Mouse (Mus musculus): ENCODE data around the gene Nat8f2. TPM values are rescaled to one million over a fixed set of nuclear protein-coding genes. Genes with fewer than 3 reads are reported as not detected.
"Not testable (repeated sequence)": the region's sequence is repeated elsewhere in the genome, so short reads cannot be mapped to it uniquely, and the experiment has no call there.

Gene Nat8f2
- polyA plus RNA-seq, 1 experiment from 2014 or later = not detected

DNA sequence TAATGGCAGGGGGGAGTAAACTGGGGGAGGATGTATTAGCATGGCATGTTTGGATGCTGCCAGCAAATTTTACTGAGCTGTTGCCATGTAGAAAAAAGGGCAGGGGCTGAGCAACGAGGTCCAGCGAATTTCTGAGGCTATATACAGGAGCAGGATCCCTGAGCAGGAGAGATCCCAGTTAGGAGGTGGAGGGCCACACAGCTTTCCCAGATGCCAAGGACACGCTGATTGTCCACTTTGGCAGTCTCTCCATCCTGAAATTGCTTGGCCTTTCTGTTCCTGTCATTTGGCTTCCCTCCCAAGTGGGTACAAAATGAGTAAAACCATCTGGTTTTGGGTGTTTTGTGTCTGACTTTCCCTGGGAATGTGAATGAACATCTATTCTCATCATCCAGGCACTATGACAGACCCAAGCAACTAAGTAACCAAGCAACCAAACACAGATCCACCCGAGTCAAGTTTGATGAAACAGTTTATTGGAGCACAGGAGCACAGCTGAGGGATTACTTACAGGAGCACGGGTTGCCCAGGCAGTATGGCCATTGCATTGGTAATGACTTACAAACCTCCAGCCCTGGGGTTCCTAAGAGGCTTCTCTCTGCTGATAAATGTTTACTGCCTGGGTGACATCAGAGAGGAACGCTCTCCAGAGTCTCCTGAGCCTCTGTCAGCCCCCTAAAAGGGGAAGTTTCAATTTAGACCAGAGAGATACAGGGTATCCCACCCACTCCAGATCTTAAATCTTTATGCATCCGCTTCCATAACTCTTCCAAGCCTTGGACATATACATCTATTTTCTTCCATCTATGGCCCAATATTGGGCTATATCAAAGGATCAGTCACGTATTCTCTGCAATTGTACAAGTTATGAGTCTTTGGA lies 29.9 kb upstream of the Nat8f2 start:
- H3K27me3 ChIP-seq; H3K4me1 ChIP-seq (replicated peaks); H3K27ac ChIP-seq; H3K4me2 ChIP-seq (replicated peaks); H3K9ac ChIP-seq (replicated peaks); H3K4me3 ChIP-seq (replicated peaks); H3K9me3 ChIP-seq; H3K36me3 ChIP-seq; ATAC-seq: not testable (repeated sequence)
- 82% methylated on average over 6 of the region's 8 CpGs for WGBS

DNA sequence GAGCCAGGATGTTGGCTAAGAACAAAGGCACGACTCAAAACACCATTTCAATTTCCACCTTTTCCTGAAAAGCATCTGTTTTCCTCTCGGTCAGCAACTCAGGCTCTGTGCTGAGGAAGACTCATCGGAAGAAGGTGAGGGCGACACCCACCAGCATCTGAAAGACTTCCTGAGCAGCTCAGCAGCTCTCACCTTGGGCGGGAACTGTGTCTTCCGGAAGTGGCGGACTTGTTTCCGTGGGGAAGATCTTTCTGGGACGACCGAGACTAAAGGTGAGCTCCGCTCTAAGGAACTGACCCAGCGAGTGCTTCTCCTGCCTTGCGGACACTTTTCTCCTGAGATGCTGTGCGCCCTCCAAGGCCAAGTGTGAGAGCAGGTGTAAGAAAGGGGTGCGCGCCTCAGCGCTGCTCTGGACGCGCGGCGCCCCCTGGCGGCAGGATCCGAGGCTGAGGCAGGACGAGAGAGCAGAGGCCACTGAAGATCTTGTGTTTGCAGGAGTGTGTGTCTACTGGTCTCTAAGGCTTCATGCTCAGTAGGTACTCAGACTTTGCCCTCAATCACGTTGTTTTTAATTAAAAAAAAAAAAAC lies 26.2 kb upstream of the Nat8f2 start:
- H3K4me1 ChIP-seq (replicated peaks); H3K27me3 ChIP-seq: not testable (repeated sequence)
- 76% methylated on average over 25 of the region's 25 CpGs for WGBS

DNA sequence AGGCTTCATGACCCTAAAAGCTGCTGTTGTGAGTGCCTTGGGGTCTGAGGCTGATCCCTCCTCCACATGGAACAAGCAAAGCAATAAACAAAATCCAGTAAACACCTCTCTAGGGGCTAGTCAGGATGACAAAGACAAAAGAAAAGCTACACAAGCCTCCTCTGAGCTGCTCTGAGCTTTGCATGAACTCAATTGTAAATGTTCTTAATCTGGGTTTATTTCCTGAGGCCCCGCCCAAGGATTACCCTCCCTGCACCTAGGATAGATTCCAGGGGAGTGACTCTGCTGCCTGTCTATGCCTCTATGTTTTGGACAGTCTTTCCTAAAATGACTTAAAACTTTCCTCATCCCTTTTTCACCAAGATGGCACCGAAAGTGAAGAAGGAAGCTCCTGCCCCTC lies 20.0 kb upstream of the Nat8f2 start:
- H3K4me1 ChIP-seq (replicated peaks) = no peaks in the 10 kb centered on the region
- ATAC-seq = no peak
- H3K27me3 ChIP-seq = no peaks in the 10 kb centered on the region
- WGBS = 83% methylated on average over 2 of the region's 2 CpGs
- H3K27ac ChIP-seq = no peak overlapping the region
- no peak overlapping the region for H3K9ac ChIP-seq (replicated peaks)
- no peaks in the 10 kb centered on the region for H3K36me3 ChIP-seq
- H3K9me3 ChIP-seq = peaks cover 4% of the 10 kb centered on the region; the same call in 1 of the 2 replicates
- H3K4me2 ChIP-seq (replicated peaks) = no peak overlapping the region
- no peak overlapping the region for H3K4me3 ChIP-seq (replicated peaks)

More for the DNA sequence above, 26.2 kb upstream of the Nat8f2 start:
- not testable (repeated sequence) for H3K9ac ChIP-seq (replicated peaks); H3K36me3 ChIP-seq; H3K9me3 ChIP-seq; H3K4me3 ChIP-seq (replicated peaks); ATAC-seq; H3K27ac ChIP-seq; H3K4me2 ChIP-seq (replicated peaks)

DNA sequence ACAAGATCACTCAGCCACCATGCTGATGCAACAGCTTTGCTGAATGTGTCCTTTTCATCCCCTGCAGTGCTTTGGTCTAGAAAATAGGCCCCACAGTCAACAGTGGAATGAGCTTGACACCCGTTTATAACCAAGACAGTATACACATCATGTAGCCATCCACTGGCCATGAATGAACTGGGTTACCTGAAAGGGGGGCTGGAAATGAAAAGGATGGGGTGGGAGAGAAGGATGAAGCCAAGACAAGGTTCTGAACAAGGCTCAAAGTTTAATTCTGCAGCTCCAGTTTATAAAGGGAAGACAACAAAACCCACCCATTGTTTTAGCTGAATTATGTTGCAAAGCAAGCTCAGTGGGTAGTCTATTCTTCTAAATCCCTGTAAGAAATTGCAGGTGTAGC lies 15.4 kb upstream of the Nat8f2 start:
- no peaks in the 10 kb centered on the region for H3K4me1 ChIP-seq (replicated peaks)
- no peak overlapping the region for H3K9ac ChIP-seq (replicated peaks)
- no peak overlapping the region for H3K4me2 ChIP-seq (replicated peaks)
- peaks cover 18% of the 10 kb centered on the region; the same call in 1 of the 2 replicates for H3K9me3 ChIP-seq
- no peak overlapping the region for H3K4me3 ChIP-seq (replicated peaks)
- no peak overlapping the region for H3K27ac ChIP-seq
- no peak for ATAC-seq
- WGBS = 77% methylated on average over 1 of the region's 1 CpGs
- no peaks in the 10 kb centered on the region for H3K27me3 ChIP-seq
- H3K36me3 ChIP-seq = no peaks in the 10 kb centered on the region; the same call in 1 of the 2 replicates

DNA sequence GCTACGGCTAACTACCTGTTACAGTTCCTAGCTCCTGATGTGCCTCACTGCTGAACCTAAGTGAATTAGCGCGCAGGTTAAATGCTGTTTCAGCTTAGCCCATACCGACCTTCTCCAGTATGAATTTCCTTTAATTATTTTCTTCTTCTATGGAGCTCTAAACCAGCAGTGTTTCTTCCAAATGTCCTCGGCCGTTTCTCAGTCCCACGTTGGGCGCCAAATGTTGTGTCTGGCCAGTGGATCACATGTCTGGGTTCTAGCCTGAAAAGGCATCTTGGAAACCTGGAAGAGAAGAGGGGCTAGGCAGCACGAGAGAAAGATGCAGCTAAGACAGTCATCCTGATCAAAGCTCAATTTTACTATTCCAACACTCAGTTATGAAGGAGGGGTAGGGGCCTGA lies 14.3 kb upstream of the Nat8f2 start:
- 93% methylated on average over 9 of the region's 9 CpGs for WGBS
- H3K36me3 ChIP-seq, ATAC-seq: not testable (repeated sequence)

GRCm38 (mm10) chr6:85867726-85868690 lies 950 bp downstream of the Nat8f2 start:
- Histone ChIP-seq H3K9ac (replicated peaks) (no peak overlapping the region), H3K4me1 (replicated peaks) (no peaks in the 10 kb centered on the region), H3K27me3 (no peaks in the 10 kb centered on the region), H3K4me3 (replicated peaks) (no peak overlapping the region), H3K9me3 (no peaks in the 10 kb centered on the region), H3K27ac (no peak overlapping the region), H3K36me3 (no peaks in the 10 kb centered on the region), H3K4me2 (replicated peaks) (no peak overlapping the region)
- 85% methylated on average over 8 of the region's 8 CpGs for WGBS
- ATAC-seq = no peak

More for the DNA sequence above, 14.3 kb upstream of the Nat8f2 start:
- H3K27ac ChIP-seq; H3K27me3 ChIP-seq; H3K9ac ChIP-seq (replicated peaks); H3K4me2 ChIP-seq (replicated peaks); H3K4me3 ChIP-seq (replicated peaks); H3K4me1 ChIP-seq (replicated peaks): not testable (repeated sequence)
- H3K9me3 ChIP-seq = peaks cover 18% of the 10 kb centered on the region; the same call in 1 of the 2 replicates

DNA sequence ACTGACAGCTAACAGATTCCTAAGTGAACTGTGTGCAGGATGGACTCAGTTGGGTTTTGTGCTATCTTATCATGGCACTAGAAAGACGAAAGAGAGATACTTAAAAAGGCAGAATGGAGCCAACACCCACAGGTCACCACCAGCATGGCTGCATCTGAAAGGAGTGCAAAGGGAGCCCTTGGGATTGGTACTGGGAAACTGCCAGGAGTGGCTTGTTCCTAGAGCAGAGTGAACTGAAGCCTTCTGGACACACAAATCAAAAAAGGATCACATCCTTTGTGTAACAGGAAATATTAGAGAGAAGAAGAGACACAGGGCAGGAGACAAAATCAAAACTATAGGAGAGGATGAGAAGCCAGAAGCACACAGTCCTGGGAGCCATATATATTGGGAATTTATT lies 2.0 kb downstream of the Nat8f2 start:
- H3K4me2 ChIP-seq (replicated peaks); H3K27me3 ChIP-seq; H3K27ac ChIP-seq; H3K9ac ChIP-seq (replicated peaks); ATAC-seq; H3K36me3 ChIP-seq; H3K4me3 ChIP-seq (replicated peaks); H3K4me1 ChIP-seq (replicated peaks); H3K9me3 ChIP-seq: not testable (repeated sequence)
- 74% methylated on average over 1 of the region's 1 CpGs for WGBS

DNA sequence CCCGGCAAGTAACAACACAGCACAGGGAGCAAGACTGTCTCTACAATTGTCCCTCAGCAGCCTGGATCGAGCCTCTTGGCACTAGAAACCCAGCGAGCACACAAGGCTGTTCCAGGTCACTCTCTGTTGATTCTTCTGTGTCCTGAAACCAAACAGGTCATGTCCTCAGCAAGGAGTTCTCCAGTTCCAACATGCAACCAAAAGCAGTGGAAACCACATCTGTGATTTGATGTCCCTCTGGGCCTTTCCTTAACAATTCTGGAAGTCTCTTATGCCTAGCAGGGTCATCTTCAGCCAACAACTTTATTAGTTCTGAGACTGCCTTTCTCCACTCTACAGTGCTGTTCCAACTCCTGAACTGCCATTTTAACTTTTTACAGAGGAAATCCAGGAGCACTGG lies 2.8 kb downstream of the Nat8f2 start:
- H3K36me3 ChIP-seq; H3K9me3 ChIP-seq; H3K4me1 ChIP-seq (replicated peaks); H3K9ac ChIP-seq (replicated peaks); H3K27me3 ChIP-seq; H3K4me2 ChIP-seq (replicated peaks); H3K27ac ChIP-seq; ATAC-seq; H3K4me3 ChIP-seq (replicated peaks): not testable (repeated sequence)
- 88% methylated on average over 3 of the region's 3 CpGs for WGBS

GRCm38 (mm10) chr6:85864900-85865639 lies 3.9 kb downstream of the Nat8f2 start:
- not testable (repeated sequence) for ATAC-seq; H3K9ac ChIP-seq (replicated peaks); H3K4me1 ChIP-seq (replicated peaks); H3K27me3 ChIP-seq; H3K4me3 ChIP-seq (replicated peaks); H3K9me3 ChIP-seq; H3K4me2 ChIP-seq (replicated peaks); H3K36me3 ChIP-seq; H3K27ac ChIP-seq
- WGBS = 72% methylated on average over 6 of the region's 7 CpGs

DNA sequence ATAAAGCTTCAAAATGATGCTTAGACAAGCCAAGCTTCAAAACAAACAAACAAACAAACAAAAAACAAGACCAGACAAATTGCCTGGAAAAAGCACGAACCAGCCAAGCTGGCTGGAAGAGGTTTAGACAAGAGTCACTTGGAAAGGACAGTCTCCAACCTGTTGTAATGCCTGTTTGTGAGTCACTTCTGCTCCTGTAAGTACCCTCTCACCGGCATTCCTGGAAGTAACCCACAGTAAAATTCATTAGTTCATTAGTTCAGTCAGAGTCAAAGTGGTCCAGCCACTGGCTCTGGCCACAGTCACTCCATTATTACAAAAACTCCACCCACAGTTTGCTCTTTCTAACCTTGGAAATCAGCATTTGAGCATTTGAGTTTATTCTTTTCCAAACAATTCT lies 5.1 kb downstream of the Nat8f2 start:
- Histone ChIP-seq H3K9ac (replicated peaks) (no peak overlapping the region), H3K4me3 (replicated peaks) (no peak overlapping the region), H3K27ac (no peak overlapping the region), H3K27me3 (no peaks in the 10 kb centered on the region), H3K9me3 (no peaks in the 10 kb centered on the region), H3K4me1 (replicated peaks) (no peaks in the 10 kb centered on the region), H3K36me3 (no peaks in the 10 kb centered on the region), H3K4me2 (replicated peaks) (no peak overlapping the region)
- WGBS = 97% methylated on average over 2 of the region's 2 CpGs
- ATAC-seq = no peak

- no peaks in the 10 kb centered on the region for H3K9me3 ChIP-seq
- no peak overlapping the region for H3K4me3 ChIP-seq (replicated peaks)
- no peak for ATAC-seq
- no peaks in the 10 kb centered on the region for H3K36me3 ChIP-seq
- H3K4me2 ChIP-seq (replicated peaks) = no peak overlapping the region
- no peak overlapping the region for H3K9ac ChIP-seq (replicated peaks)
- no peak overlapping the region for H3K27ac ChIP-seq
- no peaks in the 10 kb centered on the region for H3K4me1 ChIP-seq (replicated peaks)
- 87% methylated on average over 2 of the region's 2 CpGs for WGBS
- no peaks in the 10 kb centered on the region for H3K27me3 ChIP-seq
Observed at GRCm38 (mm10) chr6:85863136-85863535, 5.8 kb downstream of the Nat8f2 start.
